Mouse (Mus musculus) layer of hippocampus, adult 2 months (tissue): ENCODE data around the gene Pimreg. TPM values are rescaled to one million over a fixed set of nuclear protein-coding genes. Genes with fewer than 3 reads are reported as not detected.

Source experiments
- DNase-seq, 2 experiments: peaks; one replicate each; pipeline ENCODE4 v3.0.0; 2022; ENCODE audit warnings: low spot score in 2 of 2
- H3K27ac ChIP-seq: fragments of 200-600 bp; 2 replicates; pipeline ENCODE4 v1.8.1; 2022
- H3K4me3 ChIP-seq: fragments of 200-600 bp; 2 replicates; pipeline ENCODE4 v1.8.1; 2022; ENCODE audit warnings: mild to moderate bottlenecking
- CTCF ChIP-seq: fragments of 200-600 bp; conservative IDR thresholded peaks from 2 replicates; pipeline ENCODE4 v1.8.1; 2022; ENCODE audit warnings: antibody characterized with exemption, mild to moderate bottlenecking, moderate library complexity
- total RNA-seq, 2 experiments: library from RNA; stranded (reverse); gene quantifications; 2 replicates each; pipeline ENCODE4 v1.2.3; 2021

The Pimreg gene
- total RNA-seq, 2 experiments from 2014 or later, result 0.90 to 0.93 TPM

- no peak for DNase-seq
- no peak for TF ChIP-seq CTCF
- Histone ChIP-seq H3K27ac (no peak overlapping the region), H3K4me3 (no peak overlapping the region)
Observed at GRCm38 (mm10) chr11:72057166-72057565, 15.3 kb downstream of the Pimreg start.

- H3K27ac ChIP-seq, result no peak overlapping the region
- no peak for TF ChIP-seq CTCF
- DNase-seq, result no peak
- no peak overlapping the region for H3K4me3 ChIP-seq
Observed at GRCm38 (mm10) chr11:72060416-72060815, 18.6 kb downstream of the Pimreg start.

GRCm38 (mm10) chr11:72061093-72061620 lies 19.3 kb downstream of the Pimreg start:
- TF ChIP-seq CTCF, result no peak
- DNase-seq, result no peak
- H3K27ac ChIP-seq, result no peak overlapping the region
- no peak overlapping the region for H3K4me3 ChIP-seq

GRCm38 (mm10) chr11:72064414-72064813 lies 22.6 kb downstream of the Pimreg start:
- no peak for DNase-seq
- Histone ChIP-seq H3K27ac (no peak overlapping the region), H3K4me3 (no peak overlapping the region)
- no peak for TF ChIP-seq CTCF

- no peak for TF ChIP-seq CTCF
- Histone ChIP-seq H3K4me3 (no peak overlapping the region), H3K27ac (no peak overlapping the region)
- no peak for DNase-seq
Observed at GRCm38 (mm10) chr11:72065103-72065502, 23.3 kb downstream of the Pimreg start.

GRCm38 (mm10) chr11:72066330-72066729 lies 24.5 kb downstream of the Pimreg start:
- Histone ChIP-seq H3K27ac (no peak overlapping the region), H3K4me3 (no peak overlapping the region)
- TF ChIP-seq CTCF, result peak; percentile 69
- no peak for DNase-seq

- TF ChIP-seq CTCF, result no peak
- peak overlapping the region; percentile 53; the same call in 1 of the 2 replicates for H3K27ac ChIP-seq
Observed at GRCm38 (mm10) chr11:72067326-72067725, 25.5 kb downstream of the Pimreg start.

GRCm38 (mm10) chr11:72068026-72068425 lies 26.2 kb downstream of the Pimreg start:
- DNase-seq, result peak; percentile 49 to 75
- H3K27ac ChIP-seq, result peak overlapping the region; percentile 53; the same call in 1 of the 2 replicates
- no peak overlapping the region for H3K4me3 ChIP-seq
- no peak for TF ChIP-seq CTCF

More at GRCm38 (mm10) chr11:72067326-72067725, 25.5 kb downstream of the Pimreg start:
- no peak for DNase-seq
- no peak overlapping the region for H3K4me3 ChIP-seq

- TF ChIP-seq CTCF, result no peak
- no peak for DNase-seq
- Histone ChIP-seq H3K27ac (no peak overlapping the region), H3K4me3 (no peak overlapping the region)
Observed at GRCm38 (mm10) chr11:72070733-72071132, 28.9 kb downstream of the Pimreg start.

GRCm38 (mm10) chr11:72072331-72072905 lies 30.6 kb downstream of the Pimreg start:
- peak overlapping the region; percentile 33; the same call in 1 of the 2 replicates for H3K27ac ChIP-seq
- no peak for DNase-seq
- no peak overlapping the region for H3K4me3 ChIP-seq
- TF ChIP-seq CTCF, result no peak

- Histone ChIP-seq H3K4me3 (no peak overlapping the region), H3K27ac (no peak overlapping the region)
- TF ChIP-seq CTCF, result no peak
- no peak for DNase-seq
Observed at GRCm38 (mm10) chr11:72074230-72074629, 32.4 kb downstream of the Pimreg start.

GRCm38 (mm10) chr11:72078056-72078455 lies 36.2 kb downstream of the Pimreg start:
- Histone ChIP-seq H3K27ac (no peak overlapping the region), H3K4me3 (no peak overlapping the region)
- peak; percentile 33; the same call in 1 of the 2 replicates for TF ChIP-seq CTCF
- no peak for DNase-seq

- no peak overlapping the region for H3K4me3 ChIP-seq
- DNase-seq, result peak; percentile 39 to 59
- H3K27ac ChIP-seq, result no peak overlapping the region
- TF ChIP-seq CTCF, result no peak
Observed at GRCm38 (mm10) chr11:72078647-72079046, 36.8 kb downstream of the Pimreg start.

- Histone ChIP-seq H3K4me3 (no peak overlapping the region), H3K27ac (no peak overlapping the region)
- no peak for TF ChIP-seq CTCF
- DNase-seq, result no peak
Observed at GRCm38 (mm10) chr11:72080461-72080860, 38.6 kb downstream of the Pimreg start.
